Comparison of ENCODE assay signal across 14 mouse cellular contexts in genomic region chr12:33591031-33591430, GRCm38 (mm10).
"Had no signal": no experiment of that assay in that cellular context is flagged by ENCODE, and none has a peak within 500 bp of the region (broad histone marks: within the 10 kb centered on the region; RNA-seq: fewer than 3 reads in every experiment).

No protein-coding gene starts in this region.

- H3K4me1 ChIP-seq: liver, embryonic 15.5 days had no signal

- DNase-seq: kidney, adult 8-10 months; kidney, postnatal 10 days; kidney, postnatal 4 days; left cerebral cortex, postnatal 4 days; lung, adult 2 months; lung, postnatal 4 days; thymus, postnatal 36 days had no signal

- H3K27ac ChIP-seq: layer of hippocampus, adult 2 months; liver, embryonic 15.5 days; midbrain, embryonic 10.5 days; midbrain, embryonic 15.5 days; neural tube, embryonic 13.5 days had no signal

- ATAC-seq: lung, postnatal 0 days; midbrain, embryonic 15.5 days had no signal

- H3K9me3 ChIP-seq: liver, embryonic 15.5 days; midbrain, embryonic 10.5 days; midbrain, embryonic 15.5 days; neural tube, embryonic 13.5 days had no signal

- H3K4me2 ChIP-seq: liver, embryonic 11.5 days; liver, embryonic 15.5 days; midbrain, embryonic 15.5 days; neural tube, embryonic 13.5 days had no signal

- H3K4me3 ChIP-seq: layer of hippocampus, adult 2 months; liver, embryonic 15.5 days; midbrain, embryonic 10.5 days; midbrain, embryonic 15.5 days; neural tube, embryonic 13.5 days had no signal

- H3K9ac ChIP-seq: liver, embryonic 15.5 days; midbrain, embryonic 15.5 days; neural tube, embryonic 13.5 days had no signal

- H3K27me3 ChIP-seq: liver, embryonic 15.5 days; midbrain, embryonic 15.5 days; neural tube, embryonic 13.5 days had no signal

- H3K36me3 ChIP-seq: liver, embryonic 15.5 days; midbrain, embryonic 10.5 days; midbrain, embryonic 15.5 days; neural tube, embryonic 13.5 days had no signal
